Mouse (Mus musculus): ENCODE data around the gene Gpcpd1. TPM values are rescaled to one million over a fixed set of nuclear protein-coding genes. Genes with fewer than 3 reads are reported as not detected.

Gpcpd1 gene
- polyA plus RNA-seq, 1 experiment from 2014 or later = 73.0 TPM

DNA sequence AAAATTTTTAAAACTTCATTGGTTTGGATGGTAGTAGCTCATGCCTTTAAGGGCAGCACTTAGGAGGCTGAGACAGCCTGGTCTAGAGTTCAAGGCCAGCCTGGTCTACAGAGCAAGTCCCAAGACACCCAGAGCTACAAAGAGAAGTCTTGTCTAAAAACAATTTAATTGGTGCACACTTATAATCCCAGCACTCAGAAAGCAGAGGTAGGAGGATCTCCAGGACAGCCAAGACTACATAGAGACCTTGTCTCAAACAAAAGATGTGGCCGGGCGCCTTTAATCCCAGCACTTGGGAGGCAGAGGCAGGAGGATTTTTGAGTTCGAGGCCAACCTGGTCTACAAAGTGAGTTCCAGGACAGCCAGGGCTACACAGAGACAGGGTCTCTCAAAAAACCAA lies 14.9 kb downstream of the Gpcpd1 start:
- no peaks in the 10 kb centered on the region for H3K27me3 ChIP-seq
- peaks cover 43% of the 10 kb centered on the region for H3K36me3 ChIP-seq (replicated peaks)
- peak overlapping the region; percentile 51 for H3K4me2 ChIP-seq
- peak overlapping the region; percentile 76 for H3K27ac ChIP-seq (replicated peaks)
- H3K9me3 ChIP-seq (replicated peaks) = no peaks in the 10 kb centered on the region
- H3K4me3 ChIP-seq (replicated peaks) = peak overlapping the region; percentile 42
- peaks cover 42% of the 10 kb centered on the region for H3K4me1 ChIP-seq (replicated peaks)
- peak overlapping the region; percentile 16; the same call in 1 of the 2 replicates for H3K9ac ChIP-seq
- 88% methylated on average over 3 of the region's 3 CpGs for WGBS (ENCODE audit: insufficient replicate concordance)
- no peak for ATAC-seq (ENCODE audit: insufficient read depth)

DNA sequence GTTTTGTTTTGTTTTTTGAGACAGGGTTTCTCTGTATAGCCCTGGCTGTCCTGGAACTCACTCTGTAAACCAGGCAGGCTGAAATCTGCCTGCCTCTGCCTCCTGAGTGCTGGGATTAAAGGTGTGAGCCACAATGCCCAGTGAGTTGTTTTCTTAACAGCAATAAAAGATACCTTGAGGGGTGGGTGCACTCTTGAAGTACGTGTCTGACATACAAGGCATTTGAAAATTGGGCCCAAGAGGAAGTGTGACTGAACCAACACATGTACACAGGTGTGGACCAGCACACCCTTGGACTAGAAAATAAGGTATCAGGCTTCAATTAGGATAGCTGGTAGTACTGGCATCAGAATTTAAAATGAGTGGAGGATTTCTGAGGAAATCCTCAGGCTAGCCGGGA lies 16.2 kb downstream of the Gpcpd1 start:
- WGBS (ENCODE audit: insufficient replicate concordance) = 89% methylated on average over 2 of the region's 2 CpGs
- peaks cover 57% of the 10 kb centered on the region for H3K36me3 ChIP-seq (replicated peaks)

DNA sequence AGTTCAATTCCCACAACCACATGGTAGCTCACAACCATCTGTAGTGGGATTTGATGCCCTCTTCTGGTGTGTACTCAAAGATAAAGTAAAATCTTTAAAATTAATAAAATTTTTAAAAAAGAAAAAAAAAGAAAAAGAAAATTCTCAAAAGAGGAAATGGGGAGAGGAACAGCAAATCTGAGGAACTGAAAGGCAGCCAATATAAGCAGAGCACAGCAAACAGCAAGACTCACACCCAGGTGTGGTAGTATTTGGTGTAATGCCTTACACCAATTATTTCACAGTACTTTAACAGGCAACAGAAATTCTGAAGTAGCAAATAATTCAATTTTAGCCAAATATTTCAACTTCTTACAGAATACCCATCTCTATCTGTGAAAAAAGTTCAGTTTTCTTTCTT lies 16.7 kb downstream of the Gpcpd1 start:
- Histone ChIP-seq H3K4me3 (replicated peaks) (no peak overlapping the region), H3K27me3 (no peaks in the 10 kb centered on the region), H3K4me2 (no peak overlapping the region), H3K27ac (replicated peaks) (no peak overlapping the region), H3K36me3 (replicated peaks) (peaks cover 61% of the 10 kb centered on the region), H3K9me3 (replicated peaks) (no peaks in the 10 kb centered on the region), H3K9ac (no peak overlapping the region), H3K4me1 (replicated peaks) (peaks cover 36% of the 10 kb centered on the region)
- ATAC-seq (ENCODE audit: insufficient read depth) = no peak

More for the DNA sequence above, 16.2 kb downstream of the Gpcpd1 start:
- H3K27ac ChIP-seq (replicated peaks) = 0 out of 2 replicates have a peak overlapping the region, but pooled peaks have one; percentile 20
- no peak for ATAC-seq (ENCODE audit: insufficient read depth)
- H3K4me1 ChIP-seq (replicated peaks) = peaks cover 40% of the 10 kb centered on the region
- no peaks in the 10 kb centered on the region for H3K9me3 ChIP-seq (replicated peaks)
- H3K4me3 ChIP-seq (replicated peaks) = no peak overlapping the region
- peak overlapping the region; percentile 2; the same call in 1 of the 2 replicates for H3K4me2 ChIP-seq
- H3K9ac ChIP-seq = no peak overlapping the region
- H3K27me3 ChIP-seq = no peaks in the 10 kb centered on the region

DNA sequence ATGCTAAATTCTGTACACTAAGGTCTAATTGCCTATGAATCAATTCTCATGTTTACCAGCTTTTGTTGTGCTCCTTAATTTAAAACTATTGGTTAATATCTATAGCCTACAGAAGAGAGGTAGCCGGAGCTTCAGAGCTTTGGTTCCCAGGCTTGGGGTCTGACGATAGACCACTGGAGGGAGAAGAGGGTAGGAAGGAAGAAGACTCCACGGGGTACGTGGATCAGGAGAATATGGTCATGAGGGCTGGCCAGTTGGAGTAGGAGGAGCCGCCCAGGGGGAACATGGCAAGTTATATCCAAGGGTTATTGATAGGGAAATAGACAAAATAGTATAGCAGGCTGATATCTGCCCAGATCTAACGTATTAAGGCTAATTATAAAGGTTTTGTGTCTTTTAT lies 17.8 kb downstream of the Gpcpd1 start:
- Histone ChIP-seq H3K27me3 (no peaks in the 10 kb centered on the region), H3K4me1 (replicated peaks) (peaks cover 25% of the 10 kb centered on the region), H3K9ac (no peak overlapping the region), H3K4me2 (no peak overlapping the region), H3K36me3 (replicated peaks) (peaks cover 73% of the 10 kb centered on the region), H3K9me3 (replicated peaks) (no peaks in the 10 kb centered on the region), H3K4me3 (replicated peaks) (no peak overlapping the region), H3K27ac (replicated peaks) (no peak overlapping the region)
- WGBS (ENCODE audit: insufficient replicate concordance) = 85% methylated on average over 6 of the region's 6 CpGs
- no peak for ATAC-seq (ENCODE audit: insufficient read depth)

DNA sequence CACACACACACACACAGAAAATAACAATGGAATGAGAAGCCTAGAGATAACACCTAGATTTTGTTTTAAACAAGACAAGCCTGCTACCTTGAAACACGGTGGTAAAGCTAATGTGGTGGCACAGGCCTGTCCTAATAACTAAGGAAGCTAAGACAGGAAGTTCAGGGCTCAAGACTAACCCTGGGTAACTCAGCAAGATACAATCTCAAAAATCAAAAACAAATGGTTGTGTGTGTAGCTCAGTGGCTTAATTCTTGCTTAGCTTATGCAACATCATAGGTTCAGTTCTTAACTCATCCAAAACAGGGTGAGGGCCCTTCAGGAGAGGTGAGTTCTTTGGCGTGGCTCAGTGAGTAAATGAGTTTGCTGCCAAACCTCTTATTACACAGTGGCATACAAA lies 20.1 kb downstream of the Gpcpd1 start:
- 72% methylated on average over 2 of the region's 2 CpGs for WGBS (ENCODE audit: insufficient replicate concordance)
- ATAC-seq (ENCODE audit: insufficient read depth) = no peak
- Histone ChIP-seq H3K4me2 (no peak overlapping the region), H3K9me3 (replicated peaks) (no peaks in the 10 kb centered on the region), H3K27me3 (no peaks in the 10 kb centered on the region), H3K27ac (replicated peaks) (no peak overlapping the region), H3K9ac (no peak overlapping the region), H3K4me1 (replicated peaks) (peaks cover 11% of the 10 kb centered on the region), H3K4me3 (replicated peaks) (no peak overlapping the region), H3K36me3 (replicated peaks) (peaks cover 94% of the 10 kb centered on the region)

DNA sequence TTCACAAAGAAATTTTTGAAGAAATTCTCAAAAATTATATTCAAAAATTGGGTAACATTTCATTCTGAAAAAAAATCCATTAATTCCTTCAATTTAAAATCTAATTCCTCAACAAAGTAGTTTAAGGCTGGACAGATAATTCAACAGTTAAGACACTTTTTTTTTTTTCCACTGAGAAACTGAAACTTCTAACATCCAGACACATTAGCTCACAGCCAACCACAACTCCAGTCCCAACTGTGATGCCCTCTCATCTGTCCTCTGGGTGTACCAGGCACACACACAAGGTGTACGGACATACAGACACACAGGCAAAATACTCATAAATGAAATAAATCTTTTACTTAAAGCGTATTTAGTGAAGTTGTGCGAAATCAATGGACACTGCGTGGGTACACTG lies 25.7 kb downstream of the Gpcpd1 start:
- 86% methylated on average over 4 of the region's 4 CpGs for WGBS (ENCODE audit: insufficient replicate concordance)

DNA sequence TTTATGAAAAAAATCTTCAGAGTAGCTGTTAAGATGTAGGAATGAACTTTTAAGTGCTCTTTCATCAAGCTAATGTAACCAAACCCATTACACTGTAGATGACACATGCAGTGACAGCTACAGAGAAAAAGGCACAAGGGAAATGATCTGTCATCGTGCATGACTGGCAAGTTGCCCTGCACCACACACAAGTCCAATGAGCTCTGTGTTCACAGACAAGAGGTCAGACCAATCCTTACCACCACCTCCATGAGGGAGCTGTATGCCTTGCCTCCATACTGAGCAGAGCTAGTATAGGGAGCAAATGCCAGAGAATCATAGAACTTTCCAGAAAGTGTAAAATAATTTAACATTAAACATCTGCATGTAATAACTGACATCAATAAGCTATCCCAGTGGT lies 59.7 kb downstream of the Gpcpd1 start:
- no peaks in the 10 kb centered on the region for H3K9me3 ChIP-seq (replicated peaks)
- no peaks in the 10 kb centered on the region for H3K27me3 ChIP-seq
- ATAC-seq (ENCODE audit: insufficient read depth) = peak; percentile 43; the same call in 1 of the 2 replicates
- H3K27ac ChIP-seq (replicated peaks) = no peak overlapping the region
- peaks cover 53% of the 10 kb centered on the region for H3K36me3 ChIP-seq (replicated peaks)
- H3K4me2 ChIP-seq = no peak overlapping the region
- H3K9ac ChIP-seq = no peak overlapping the region
- WGBS (ENCODE audit: insufficient replicate concordance) = 51% methylated on average over 1 of the region's 1 CpGs
- H3K4me3 ChIP-seq (replicated peaks) = no peak overlapping the region
- H3K4me1 ChIP-seq (replicated peaks) = no peaks in the 10 kb centered on the region

More for the DNA sequence above, 25.7 kb downstream of the Gpcpd1 start:
- Histone ChIP-seq H3K36me3 (replicated peaks) (peaks cover 70% of the 10 kb centered on the region), H3K4me2 (no peak overlapping the region), H3K9me3 (replicated peaks) (no peaks in the 10 kb centered on the region), H3K4me1 (replicated peaks) (no peaks in the 10 kb centered on the region), H3K27ac (replicated peaks) (no peak overlapping the region), H3K4me3 (replicated peaks) (no peak overlapping the region), H3K27me3 (no peaks in the 10 kb centered on the region), H3K9ac (no peak overlapping the region)
- no peak for ATAC-seq (ENCODE audit: insufficient read depth)

DNA sequence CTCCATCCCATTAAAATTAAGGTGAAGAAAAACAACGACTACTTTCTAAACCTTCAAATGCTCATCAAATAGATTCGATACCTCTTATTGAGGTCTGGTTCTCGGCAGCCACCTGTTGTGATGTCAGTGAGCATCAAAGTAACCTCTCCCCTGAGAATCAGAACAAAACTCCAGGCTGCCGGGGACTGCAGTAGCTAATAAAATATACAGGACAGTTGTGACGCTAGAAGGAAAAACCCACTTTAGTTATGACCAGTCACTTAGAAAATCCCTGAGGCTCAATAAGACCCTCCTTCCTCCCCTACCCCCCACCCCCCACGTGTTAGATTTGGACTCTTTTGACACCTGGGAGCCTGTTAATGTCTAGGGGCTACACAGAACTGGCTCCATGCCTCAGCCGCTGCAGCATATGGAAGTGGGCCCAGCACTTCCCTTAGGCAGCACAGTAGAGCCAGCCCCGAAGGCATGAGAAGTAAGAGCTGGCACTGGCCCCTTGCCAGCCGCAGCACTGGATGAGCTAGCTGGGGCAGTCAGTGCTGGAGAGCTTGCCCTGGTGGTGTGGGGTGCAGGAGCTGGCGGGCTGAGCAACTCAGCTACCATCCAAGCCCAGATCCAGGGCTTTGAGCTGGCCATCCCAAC lies 60.5 kb downstream of the Gpcpd1 start:
- 0 out of 2 replicates have a peak, but pooled peaks have one; percentile 5 for ATAC-seq (ENCODE audit: insufficient read depth)
- Histone ChIP-seq H3K9ac (no peak overlapping the region), H3K36me3 (replicated peaks) (peaks cover 47% of the 10 kb centered on the region), H3K9me3 (replicated peaks) (no peaks in the 10 kb centered on the region), H3K27me3 (no peaks in the 10 kb centered on the region), H3K4me2 (no peak overlapping the region), H3K27ac (replicated peaks) (no peak overlapping the region), H3K4me3 (replicated peaks) (no peak overlapping the region), H3K4me1 (replicated peaks) (no peaks in the 10 kb centered on the region)
- 78% methylated on average over 10 of the region's 10 CpGs for WGBS (ENCODE audit: insufficient replicate concordance)

DNA sequence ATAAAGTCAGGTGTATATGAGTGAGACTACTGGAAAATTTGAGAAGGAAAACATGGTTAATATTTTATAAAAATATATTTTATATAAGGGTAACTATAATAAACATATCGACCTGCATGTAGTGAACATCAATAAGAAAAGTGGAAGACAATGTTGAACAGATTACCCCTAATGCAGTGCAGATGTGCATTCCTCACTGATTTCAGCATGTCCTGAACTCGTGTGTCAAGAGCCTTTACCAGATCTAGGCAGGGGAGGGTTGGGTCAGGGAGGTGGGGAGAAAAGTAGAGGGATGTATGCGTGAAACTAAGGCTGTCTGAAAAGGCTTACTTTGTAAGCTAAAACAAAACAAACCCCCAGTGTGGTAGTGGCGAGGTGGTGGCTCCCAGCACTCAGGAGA lies 61.4 kb downstream of the Gpcpd1 start:
- Histone ChIP-seq H3K36me3 (replicated peaks) (peaks cover 38% of the 10 kb centered on the region), H3K27me3 (no peaks in the 10 kb centered on the region), H3K9me3 (replicated peaks) (no peaks in the 10 kb centered on the region), H3K4me1 (replicated peaks) (no peaks in the 10 kb centered on the region), H3K4me2 (no peak overlapping the region), H3K27ac (replicated peaks) (no peak overlapping the region), H3K4me3 (replicated peaks) (no peak overlapping the region), H3K9ac (no peak overlapping the region)
- 68% methylated on average over 4 of the region's 4 CpGs for WGBS (ENCODE audit: insufficient replicate concordance)
- ATAC-seq (ENCODE audit: insufficient read depth) = no peak

DNA sequence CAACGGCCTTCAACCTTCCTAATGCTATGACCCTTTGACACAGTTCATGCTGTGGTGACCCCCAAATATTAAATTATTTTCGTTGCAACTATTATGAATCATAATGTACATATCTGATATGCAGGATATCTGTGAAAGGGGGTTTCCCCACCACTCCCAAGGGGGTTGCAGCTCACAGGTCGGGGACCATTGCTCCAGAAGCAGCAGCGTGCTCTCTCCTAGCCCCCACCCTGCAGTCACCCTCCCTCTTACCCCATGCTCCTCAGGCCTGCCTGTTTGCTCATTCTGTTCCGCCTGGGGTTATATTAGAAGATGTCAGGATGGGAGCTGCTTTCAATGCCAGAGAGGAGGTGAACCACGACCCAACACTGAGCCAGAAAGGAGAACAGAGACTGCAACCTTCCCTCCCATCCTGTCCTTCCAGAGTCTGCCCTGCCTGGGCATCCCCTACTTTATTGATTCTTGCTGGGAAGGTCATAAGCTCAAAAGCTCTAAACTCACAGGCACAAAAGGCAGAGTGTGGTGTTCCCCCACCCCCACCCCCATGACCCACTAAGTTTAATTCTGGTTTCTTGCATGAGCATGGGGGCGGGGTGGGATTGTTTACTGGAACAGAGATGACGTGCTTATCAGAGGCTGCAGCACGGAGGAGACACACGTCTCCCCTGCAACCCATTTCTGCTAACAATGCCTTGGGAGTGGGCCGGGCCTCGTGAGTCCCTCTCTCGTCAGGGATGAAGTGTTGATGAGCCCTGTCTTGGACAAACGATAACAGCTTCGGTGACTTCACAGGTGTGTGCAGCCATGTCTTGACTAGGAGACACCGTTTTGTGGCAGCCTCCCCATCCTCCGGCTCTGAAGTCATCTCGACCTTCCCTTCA lies 69.3 kb downstream of the Gpcpd1 start:
- Histone ChIP-seq H3K4me1 (replicated peaks) (peaks cover 15% of the 10 kb centered on the region), H3K4me2 (no peak overlapping the region), H3K4me3 (replicated peaks) (no peak overlapping the region), H3K9ac (no peak overlapping the region), H3K9me3 (replicated peaks) (no peaks in the 10 kb centered on the region), H3K27me3 (peaks cover 6% of the 10 kb centered on the region; the same call in 1 of the 2 replicates), H3K36me3 (replicated peaks) (no peaks in the 10 kb centered on the region), H3K27ac (replicated peaks) (no peak overlapping the region)
- no peak for ATAC-seq (ENCODE audit: insufficient read depth)
- 40% methylated on average over 18 of the region's 18 CpGs for WGBS (ENCODE audit: insufficient replicate concordance)

DNA sequence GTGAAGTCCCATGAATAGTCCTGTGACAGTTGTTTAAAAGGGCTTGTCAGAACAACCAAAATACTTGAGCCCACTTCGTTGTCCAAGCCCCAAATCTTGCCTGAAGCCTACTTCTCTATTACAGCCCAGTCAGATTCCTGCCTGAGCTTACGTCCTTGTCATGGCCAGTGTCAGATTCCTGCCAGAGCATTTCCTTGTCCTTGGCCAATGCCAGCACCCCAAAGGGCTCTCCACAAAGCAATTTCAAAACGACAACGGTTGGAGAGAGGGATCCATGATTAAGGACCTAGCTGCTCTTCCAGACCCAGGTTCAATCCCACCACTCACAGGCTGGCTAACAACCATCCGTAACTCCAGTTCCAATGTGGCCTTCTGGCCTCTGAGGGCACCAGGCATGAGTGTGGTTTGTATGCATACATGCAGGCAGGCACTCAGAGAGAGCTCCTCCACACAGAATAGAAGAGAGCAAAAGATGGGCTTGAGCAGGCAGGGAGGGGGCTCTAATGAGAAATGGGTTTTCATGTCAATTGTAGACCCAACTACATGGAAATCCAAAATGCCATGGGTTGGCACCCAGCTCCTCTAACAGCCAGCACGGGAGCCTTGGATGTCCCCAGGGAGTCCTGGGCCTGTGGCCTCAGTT lies 70.2 kb downstream of the Gpcpd1 start:
- WGBS (ENCODE audit: insufficient replicate concordance) = 70% methylated on average over 6 of the region's 6 CpGs
- no peaks in the 10 kb centered on the region for H3K9me3 ChIP-seq (replicated peaks)
- no peak for ATAC-seq (ENCODE audit: insufficient read depth)

More for the DNA sequence above, 70.2 kb downstream of the Gpcpd1 start:
- Histone ChIP-seq H3K4me3 (replicated peaks) (no peak overlapping the region), H3K27me3 (peaks cover 10% of the 10 kb centered on the region), H3K4me2 (no peak overlapping the region), H3K4me1 (replicated peaks) (peaks cover 24% of the 10 kb centered on the region), H3K27ac (replicated peaks) (no peak overlapping the region), H3K9ac (no peak overlapping the region), H3K36me3 (replicated peaks) (no peaks in the 10 kb centered on the region)

Data from liver, embryonic 15.5 days (tissue).